Mouse (Mus musculus): ENCODE results near the gene Rbfox3.
A peak's percentile ranks its signal among the peaks of the same experiment; 100 is the strongest.

Gene Rbfox3

GRCm38 (mm10) chr11:118583573-118583972 lies 327.8 kb downstream of the Rbfox3 start:
- no peak for DNase-seq

GRCm38 (mm10) chr11:118581019-118581418 lies 330.4 kb downstream of the Rbfox3 start:
- no peak for DNase-seq

GRCm38 (mm10) chr11:118579622-118580021 lies 331.8 kb downstream of the Rbfox3 start:
- no peak for DNase-seq

- DNase-seq = no peak
Measured at GRCm38 (mm10) chr11:118577271-118577670, 334.1 kb downstream of the Rbfox3 start.

- DNase-seq = peak; percentile 56
Measured at GRCm38 (mm10) chr11:118576611-118577010, 334.8 kb downstream of the Rbfox3 start.

GRCm38 (mm10) chr11:118574418-118574817 lies 337.0 kb downstream of the Rbfox3 start:
- DNase-seq = no peak

- peak; percentile 51 for DNase-seq
Measured at GRCm38 (mm10) chr11:118573569-118573968, 337.8 kb downstream of the Rbfox3 start.

- DNase-seq = no peak
Measured at GRCm38 (mm10) chr11:118573000-118573399, 338.4 kb downstream of the Rbfox3 start.

GRCm38 (mm10) chr11:118570164-118570563 lies 341.2 kb downstream of the Rbfox3 start:
- DNase-seq = no peak

GRCm38 (mm10) chr11:118569571-118570062 lies 341.8 kb downstream of the Rbfox3 start:
- DNase-seq = no peak

- DNase-seq = peak; percentile 70
Measured at GRCm38 (mm10) chr11:118563877-118564276, 347.5 kb downstream of the Rbfox3 start.

GRCm38 (mm10) chr11:118562847-118563246 lies 348.6 kb downstream of the Rbfox3 start:
- DNase-seq = no peak

GRCm38 (mm10) chr11:118558193-118558592 lies 353.2 kb downstream of the Rbfox3 start:
- no peak for DNase-seq

GRCm38 (mm10) chr11:118555631-118556030 lies 355.8 kb downstream of the Rbfox3 start:
- DNase-seq = no peak

GRCm38 (mm10) chr11:118554542-118554941 lies 356.9 kb downstream of the Rbfox3 start:
- no peak for DNase-seq

GRCm38 (mm10) chr11:118553926-118554325 lies 357.5 kb downstream of the Rbfox3 start:
- no peak for DNase-seq

- no peak for DNase-seq
Measured at GRCm38 (mm10) chr11:118553001-118553400, 358.4 kb downstream of the Rbfox3 start.

GRCm38 (mm10) chr11:118552478-118552877 lies 358.9 kb downstream of the Rbfox3 start:
- DNase-seq = no peak

- no peak for DNase-seq
Measured at GRCm38 (mm10) chr11:118551705-118552104, 359.7 kb downstream of the Rbfox3 start.

- no peak for DNase-seq
Measured at GRCm38 (mm10) chr11:118550773-118551520, 360.4 kb downstream of the Rbfox3 start.

- no peak for DNase-seq
Measured at GRCm38 (mm10) chr11:118548242-118548641, 363.2 kb downstream of the Rbfox3 start.

- peak; percentile 70 for DNase-seq
Measured at GRCm38 (mm10) chr11:118546269-118546668, 365.1 kb downstream of the Rbfox3 start.

GRCm38 (mm10) chr11:118545690-118546089 lies 365.7 kb downstream of the Rbfox3 start:
- DNase-seq = no peak

- DNase-seq = peak; percentile 69
Measured at GRCm38 (mm10) chr11:118544564-118544963, 366.8 kb downstream of the Rbfox3 start.

GRCm38 (mm10) chr11:118542906-118543305 lies 368.5 kb downstream of the Rbfox3 start:
- DNase-seq = no peak

Data from cerebellum, adult 11-12 months (tissue).